Mouse (Mus musculus) layer of hippocampus, adult 18-20 months (tissue): ENCODE results near the gene Fhit. TPM values are rescaled to one million over a fixed set of nuclear protein-coding genes. Genes with fewer than 3 reads are reported as not detected.
"Not testable (repeated sequence)": the region's sequence is repeated elsewhere in the genome, so short reads cannot be mapped to it uniquely, and the experiment has no call there.

ENCODE experiments used
- DNase-seq, 2 experiments: peaks; one replicate each; pipeline ENCODE4 v3.0.0; 2022; ENCODE audit warnings: low spot score in 2 of 2
- long read RNA-seq: library from polyadenylated mRNA; stranded (forward); transcript quantifications from one replicate; pipeline ENCODE4 v2.0.0, GENCODE M21; 2021
- total RNA-seq, 2 experiments: library from RNA; stranded (reverse); gene quantifications; 2 replicates each; pipeline ENCODE4 v1.2.3; 2021

The Fhit gene
- total RNA-seq, result 1 to 10 TPM; 4.0 to 5.5 TPM
- long read RNA-seq, result 0 reads

DNA sequence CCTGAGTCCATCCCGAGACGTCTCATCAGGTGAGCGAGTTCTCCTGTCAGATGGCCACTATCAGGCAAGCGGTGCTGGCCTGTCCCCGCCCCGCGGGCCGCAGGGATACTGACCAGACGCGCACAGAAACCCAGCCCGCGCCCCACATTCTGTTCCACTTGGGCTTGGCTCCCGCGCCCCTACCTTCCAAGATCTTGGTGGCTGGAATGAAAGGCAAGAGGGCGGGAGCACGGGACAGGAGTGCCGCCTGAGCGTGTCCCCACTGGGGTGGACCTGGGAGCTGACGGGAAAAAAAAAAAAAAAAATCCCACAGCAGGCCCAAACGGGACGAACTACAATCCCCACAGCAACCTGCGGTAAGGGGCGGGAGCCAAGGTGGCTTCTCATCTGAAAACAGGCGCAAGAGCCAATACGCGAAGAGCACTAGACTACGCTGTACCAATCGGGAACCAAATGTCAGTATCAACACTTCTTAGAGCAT is at the start of gene Fhit:
TSS of gene Fhit (minus strand) at position 285 of the 481 bp plus-strand sequence.
- peak; percentile 88 to 95 for DNase-seq

DNA sequence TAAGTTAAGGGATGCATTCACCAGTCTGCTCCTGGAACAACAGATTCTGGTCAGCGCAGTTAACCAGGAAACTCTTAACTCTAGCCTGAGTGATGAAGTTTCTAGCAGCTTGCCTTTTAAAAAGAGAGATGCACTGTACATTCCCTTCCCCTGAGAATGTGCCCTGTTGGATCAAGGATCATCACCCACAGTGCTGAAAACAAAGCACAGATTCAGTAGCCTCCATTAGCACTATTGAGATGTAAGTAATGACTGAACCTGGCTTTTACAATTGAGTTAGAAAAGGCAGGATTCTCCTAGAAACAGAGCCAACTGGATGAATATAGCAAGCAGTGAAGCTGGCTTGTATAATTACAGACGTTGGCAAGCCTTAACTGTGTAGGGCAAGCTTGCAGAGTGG is 45.0 kb upstream of the Fhit start:
- no peak for DNase-seq

DNA sequence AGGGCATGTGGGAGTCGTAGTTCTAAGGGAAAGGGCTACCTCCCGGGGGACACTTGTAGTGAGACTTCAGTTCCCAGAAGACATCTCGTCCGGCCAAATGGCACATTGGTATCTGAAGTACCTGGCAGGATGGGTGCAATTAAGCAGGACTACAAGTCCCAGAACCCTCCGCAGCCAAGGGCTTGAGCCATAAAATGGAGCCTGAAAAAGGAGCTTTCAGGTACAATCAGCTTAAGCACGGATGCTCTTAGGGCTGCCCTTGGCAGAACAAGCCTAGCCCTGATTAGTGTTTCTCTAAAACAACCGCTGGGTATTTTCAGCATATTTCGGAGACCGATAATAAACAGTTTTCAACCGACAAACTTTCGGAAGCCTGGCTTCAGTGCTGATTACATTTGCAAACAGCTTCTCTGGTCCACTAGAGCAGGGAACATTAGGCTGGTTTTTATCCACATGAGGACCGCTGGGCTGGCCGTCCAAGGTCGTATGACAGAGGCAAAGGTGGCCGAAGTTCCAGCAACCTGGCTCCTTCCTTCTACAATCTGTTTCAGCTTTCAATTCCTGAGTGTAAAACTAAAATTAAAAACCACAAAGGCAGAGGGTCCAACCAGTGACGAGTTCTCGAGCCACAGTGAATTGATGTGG is 907 bp downstream of the Fhit start:
- DNase-seq, result peak; percentile 64 to 89

- DNase-seq, result peak in 1 of 2 experiments; percentile 32
Observed at GRCm38 (mm10) chr14:11159641-11160040, 2.2 kb downstream of the Fhit start.

- DNase-seq, result no peak
Observed at GRCm38 (mm10) chr14:11159021-11159420, 2.8 kb downstream of the Fhit start.

GRCm38 (mm10) chr14:11157741-11158140 is 4.1 kb downstream of the Fhit start:
- DNase-seq, result no peak

DNA sequence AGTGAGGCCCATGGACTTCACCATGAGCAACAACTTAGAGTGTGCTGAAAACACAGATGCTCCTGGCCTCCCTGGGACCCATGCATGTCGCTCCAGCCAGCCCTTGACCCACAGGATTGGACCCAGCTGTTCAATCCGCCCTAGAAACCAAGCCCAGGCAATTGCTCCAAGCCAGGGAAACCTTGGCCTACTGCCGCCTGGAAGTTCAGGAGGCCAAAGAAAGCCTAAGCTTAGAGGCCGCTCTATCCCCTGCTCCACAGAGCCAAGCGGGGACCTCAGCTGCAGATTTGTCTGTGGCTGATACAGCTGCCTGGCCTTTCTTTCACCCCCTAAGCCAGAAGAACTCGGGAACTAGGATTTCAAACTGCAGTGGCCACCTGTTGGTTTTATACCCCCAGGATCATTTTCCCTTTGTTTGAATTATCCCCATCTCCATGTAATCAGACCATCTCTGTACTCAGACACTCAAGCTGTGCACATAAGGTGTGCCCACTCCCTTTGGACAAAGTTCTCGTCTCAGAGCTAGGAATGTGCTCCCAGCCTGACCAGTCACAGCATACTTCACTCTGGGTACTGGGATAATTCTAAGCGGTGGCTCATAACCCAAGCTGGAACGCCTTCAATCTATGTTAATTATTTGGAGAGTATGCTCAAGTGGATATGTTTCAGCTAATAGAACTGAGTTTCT is 10.1 kb downstream of the Fhit start:
- no peak for DNase-seq

DNA sequence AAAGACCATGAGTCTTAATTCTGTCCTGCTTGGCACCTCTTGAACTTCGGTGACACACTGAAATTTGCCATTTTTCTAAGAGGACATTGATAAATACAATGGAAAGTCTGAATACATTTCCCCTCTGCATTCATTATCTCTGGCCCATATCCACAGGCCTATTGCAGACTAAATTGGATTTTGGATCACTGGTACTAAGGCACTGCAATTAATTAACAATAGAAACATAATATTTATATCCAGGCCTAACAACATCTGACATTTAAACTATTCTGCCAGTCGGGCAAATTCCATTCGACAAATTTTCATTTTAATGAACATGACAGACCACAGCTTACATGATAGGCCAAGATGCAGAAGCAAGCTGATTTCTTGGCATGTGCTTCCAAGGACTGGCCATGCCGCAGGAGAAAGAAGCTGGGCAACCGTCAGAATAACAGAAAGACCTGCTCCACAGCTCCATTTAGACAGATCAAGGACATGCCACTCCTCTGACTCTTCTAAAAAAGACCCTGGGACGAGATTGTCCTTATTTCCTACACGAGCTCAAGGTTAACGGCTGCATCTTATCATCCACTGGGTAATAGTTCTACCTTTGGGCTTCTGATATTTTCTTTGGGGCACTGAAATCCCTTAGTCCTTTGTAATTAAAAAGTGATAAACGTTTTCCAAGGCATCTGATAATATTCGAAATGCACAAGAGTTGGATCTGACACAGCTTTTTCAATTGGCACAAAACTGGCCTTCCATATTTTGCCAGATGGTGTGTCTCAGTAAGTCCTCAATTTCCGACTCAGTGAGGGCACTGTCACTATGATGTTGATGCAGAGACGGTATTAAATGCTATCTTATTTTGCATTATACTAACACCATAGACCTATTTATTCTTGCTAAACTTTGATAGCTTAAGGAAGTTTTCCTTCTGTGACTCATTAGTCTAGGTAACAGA is 27.8 kb downstream of the Fhit start:
- peak; percentile 12 to 32 for DNase-seq

DNA sequence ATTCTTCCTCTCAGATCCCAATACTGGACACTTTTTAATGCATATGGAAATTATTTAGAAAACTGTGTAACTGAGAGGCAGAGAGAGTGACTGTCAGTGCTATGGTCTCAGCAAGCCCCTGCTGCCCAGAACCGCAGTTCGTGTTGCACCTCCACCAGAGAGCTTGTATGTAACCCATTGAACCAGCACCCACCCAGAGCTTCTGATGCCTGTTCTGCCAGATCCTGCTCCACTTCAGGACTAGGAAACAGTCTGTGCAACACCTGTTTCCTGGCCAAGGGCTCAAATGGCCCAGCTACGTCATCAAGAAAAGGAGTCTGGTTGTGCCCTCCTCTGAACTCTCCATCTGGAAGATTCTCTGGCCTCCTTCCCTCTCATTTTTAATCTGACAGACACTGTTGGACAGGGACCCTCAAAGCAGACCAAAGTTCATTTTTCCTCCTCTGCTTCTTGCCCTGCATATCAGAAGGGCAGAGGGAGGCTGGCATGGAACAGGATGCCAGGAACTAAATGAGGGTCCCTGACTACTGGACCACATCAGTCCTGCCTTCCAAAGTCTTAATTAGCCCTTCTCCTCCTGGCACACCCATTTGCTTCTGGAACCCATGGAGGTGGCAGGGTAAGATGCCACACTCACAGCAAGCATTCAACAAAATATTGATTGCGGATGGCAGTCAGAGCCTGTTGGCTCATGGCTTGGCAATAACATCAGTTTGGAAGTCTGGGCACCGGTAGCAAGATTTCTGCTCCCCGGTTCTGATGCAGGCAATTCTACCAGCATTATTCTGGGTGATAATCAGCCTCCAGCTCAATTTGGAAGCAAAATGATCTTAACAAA is 29.0 kb downstream of the Fhit start:
- peak in 1 of 2 experiments; percentile 16 for DNase-seq

DNA sequence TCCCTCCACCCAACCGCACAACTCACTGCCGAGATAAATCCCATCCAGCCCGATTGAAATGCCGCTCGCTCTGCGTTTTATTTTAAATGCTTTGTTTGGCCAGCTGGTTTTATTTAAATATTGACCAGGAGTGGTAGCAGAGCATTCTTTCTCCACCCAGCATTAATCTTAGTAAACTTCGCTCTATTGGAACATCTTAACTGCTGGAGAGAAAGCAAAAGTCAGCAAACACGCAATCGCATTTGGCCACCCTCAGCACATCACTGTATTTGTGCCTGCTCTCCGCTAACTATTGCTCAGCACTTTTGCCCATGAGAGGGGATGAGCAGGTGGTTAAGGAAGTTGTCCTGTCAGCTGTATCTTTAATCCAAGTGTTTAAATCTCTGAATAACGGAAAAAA is 36.7 kb downstream of the Fhit start:
- DNase-seq, result no peak

DNA sequence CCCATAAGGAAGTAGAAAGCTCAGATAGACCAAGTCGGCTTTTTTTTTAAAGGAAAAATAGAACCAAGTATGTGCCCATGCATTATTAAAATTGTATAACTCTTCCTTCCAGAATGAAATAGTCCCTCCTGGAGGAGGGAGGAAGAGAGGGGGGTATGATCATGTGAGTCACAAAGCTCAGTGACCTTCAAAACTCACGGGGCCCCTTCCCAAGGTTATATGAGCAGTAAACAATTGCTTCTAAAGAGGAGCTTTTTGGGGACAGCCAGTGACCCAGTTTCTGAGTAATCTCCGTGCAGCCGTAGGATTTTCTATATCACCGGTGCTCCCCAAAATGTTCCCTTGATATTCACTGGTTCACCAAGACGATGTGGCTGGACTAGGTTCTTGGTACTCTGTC is 42.8 kb downstream of the Fhit start:
- DNase-seq, result no peak

DNA sequence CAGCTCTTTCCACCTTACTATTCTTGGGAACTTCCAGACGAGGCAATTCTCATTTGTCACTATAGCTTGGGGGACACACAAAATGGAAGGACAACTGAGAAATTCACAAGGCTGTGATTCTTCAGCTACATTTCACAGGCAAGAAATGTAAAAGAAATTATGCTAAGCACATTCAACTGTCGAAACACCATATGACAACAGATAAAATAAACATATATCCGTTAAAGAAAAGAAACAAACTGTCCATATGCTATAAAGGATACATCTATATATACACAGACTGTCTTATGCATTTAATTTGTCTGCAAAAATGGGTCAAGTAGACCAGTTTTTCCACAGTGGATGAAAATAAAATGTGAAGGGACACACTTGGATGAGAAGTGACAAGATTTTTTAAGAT is 76.2 kb downstream of the Fhit start:
- DNase-seq, result no peak

DNA sequence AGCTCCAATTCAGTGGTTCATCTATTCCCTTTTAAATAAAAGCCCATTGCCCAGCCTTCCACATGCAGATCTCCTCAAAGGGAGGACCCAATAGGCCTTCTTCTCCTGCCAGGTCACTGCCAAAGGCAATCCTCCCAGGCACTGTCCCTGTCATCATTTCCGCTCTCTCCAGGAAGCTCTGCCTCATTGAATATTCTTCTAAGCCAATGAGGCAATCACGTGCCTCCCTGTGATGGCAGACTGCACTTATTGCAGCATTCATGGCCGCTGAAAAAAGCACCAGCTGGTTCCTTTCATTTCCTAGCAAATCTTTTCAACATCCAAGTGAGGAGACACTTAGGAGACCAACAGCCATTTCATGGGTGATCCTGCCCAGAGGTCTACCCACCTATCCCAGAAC is 77.9 kb downstream of the Fhit start:
- DNase-seq, result no peak

DNA sequence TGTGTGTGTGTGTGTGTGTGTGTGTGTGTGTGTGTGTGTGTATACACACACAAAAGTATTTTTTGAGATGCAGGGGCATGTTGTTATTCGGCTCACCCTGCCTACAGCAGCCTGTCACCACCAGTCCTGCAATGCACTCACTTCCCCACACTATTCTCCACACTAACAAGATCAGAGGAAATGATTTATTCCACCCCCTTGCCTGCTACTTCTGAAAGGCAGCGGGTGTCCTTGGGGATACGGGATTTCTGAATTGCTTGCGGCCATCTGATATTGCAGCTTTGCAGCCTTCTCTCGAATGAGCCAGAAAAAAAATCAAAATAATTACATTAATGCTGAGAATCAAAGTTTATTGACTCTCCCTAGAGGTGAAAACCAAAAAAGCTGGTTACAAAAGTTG is 78.4 kb downstream of the Fhit start:
- DNase-seq, result no peak

GRCm38 (mm10) chr14:11063594-11063993 is 98.2 kb downstream of the Fhit start:
- no peak for DNase-seq

GRCm38 (mm10) chr14:11060221-11060620 is 101.6 kb downstream of the Fhit start:
- no peak for DNase-seq

DNA sequence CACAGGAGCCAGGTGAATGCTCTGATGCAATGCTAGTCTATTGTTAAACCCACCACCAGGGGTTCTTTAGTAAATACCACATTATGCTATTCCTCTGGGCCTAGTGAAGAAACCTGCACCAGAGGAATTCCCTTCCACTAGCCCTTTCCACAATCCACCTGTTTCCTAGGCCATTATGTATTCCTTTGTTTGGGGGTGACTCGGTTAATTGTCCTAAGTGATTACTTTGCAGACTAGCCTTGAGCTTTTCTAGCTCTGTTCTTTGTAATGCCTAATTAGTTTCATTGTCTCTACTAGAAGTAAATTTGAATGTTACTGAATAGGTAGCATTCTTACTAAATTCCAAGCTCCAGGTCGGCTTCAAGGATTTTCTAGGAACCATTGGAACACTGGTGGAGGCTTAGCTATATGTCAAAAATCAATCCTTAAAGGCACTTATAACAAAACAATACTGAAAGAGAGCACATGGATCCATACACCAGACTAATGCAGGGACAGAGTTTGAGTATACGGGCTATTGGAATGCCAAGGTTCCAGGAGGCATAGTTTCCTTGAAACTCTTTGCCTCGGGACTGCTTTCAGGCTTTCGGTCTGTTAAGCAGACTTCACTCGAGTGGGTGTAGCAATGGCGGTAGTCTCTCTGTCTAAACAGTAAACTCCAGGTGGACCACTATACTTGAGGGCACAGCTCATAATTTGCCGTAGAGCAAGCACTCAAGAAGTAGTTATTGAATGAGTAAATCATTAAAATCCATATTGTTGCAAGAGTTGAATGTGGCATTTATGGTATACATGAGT is 122.1 kb downstream of the Fhit start:
- not testable (repeated sequence) for DNase-seq

DNA sequence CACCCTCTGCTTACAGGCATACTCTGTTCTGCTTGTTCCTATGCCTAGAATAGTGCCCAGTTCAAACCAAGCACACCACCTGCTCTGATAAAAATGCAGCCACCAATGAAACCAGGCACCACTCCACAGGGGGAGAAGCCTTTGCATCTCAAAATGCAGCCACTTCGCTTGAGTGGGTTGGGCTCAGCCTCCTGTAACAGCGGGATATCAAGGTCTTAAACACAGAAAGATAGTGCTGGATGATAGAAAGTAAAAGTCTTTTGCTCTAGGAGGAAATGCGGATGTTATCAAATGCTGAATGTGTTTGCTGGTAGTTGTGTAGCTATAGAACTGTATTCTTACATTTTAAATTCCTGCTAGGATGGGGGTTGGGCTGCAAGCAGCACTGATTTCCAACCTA is 140.4 kb downstream of the Fhit start:
- DNase-seq, result no peak

DNA sequence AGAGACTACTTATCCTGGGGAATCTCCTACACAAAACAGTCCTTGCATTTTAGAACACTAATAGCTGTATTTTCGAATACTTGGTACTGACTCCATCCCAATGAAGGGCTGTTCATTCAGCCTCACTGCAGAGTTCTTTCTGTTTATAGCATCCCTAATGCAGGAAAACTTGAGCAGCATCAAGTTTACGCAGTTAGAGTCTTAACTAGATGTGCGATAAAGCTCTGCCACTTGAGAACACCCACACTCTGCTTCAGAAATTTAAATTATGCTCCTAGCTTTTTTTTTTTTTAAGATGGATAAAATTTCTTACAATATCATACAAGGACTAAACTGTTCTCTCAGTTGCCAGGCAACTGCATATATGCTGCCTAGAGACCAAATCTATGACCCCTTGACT is 183.2 kb downstream of the Fhit start:
- no peak for DNase-seq

- DNase-seq, result no peak
Observed at GRCm38 (mm10) chr14:10941647-10942046, 220.2 kb downstream of the Fhit start.
